ENCODE assay signal across 20 mouse cellular contexts in the genomic region with DNA sequence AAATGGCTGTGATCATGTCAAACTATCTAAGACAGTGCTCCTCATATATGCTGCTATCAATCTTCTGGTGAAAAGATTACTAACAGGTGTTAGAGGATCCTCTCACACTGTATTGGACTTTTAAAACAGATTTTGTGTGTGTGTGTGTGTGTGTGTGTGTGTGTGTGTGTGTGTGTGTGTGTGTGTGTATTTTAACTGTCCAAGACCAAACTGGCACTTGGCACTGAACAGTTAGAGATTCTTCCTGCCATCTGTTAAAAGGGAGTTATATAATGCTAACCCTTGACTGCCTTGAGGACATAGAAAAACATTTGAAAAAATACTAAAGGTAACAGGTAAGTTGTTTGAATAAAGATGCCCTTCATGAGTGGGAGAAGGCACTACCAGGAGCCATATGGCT. TPM values are rescaled to one million over a fixed set of nuclear protein-coding genes. Genes with fewer than 3 reads are reported as not detected.
"Had no signal": no experiment of that assay in that cellular context is flagged by ENCODE, and none has a peak within 500 bp of the region (broad histone marks: within the 10 kb centered on the region; RNA-seq: fewer than 3 reads in every experiment).

No protein-coding gene starts in this region.

- H3K4me1 ChIP-seq: midbrain, embryonic 12.5 days; neural tube, embryonic 13.5 days; neural tube, embryonic 15.5 days had no signal

- H3K4me3 ChIP-seq: midbrain, embryonic 10.5 days; midbrain, embryonic 12.5 days; myocyte; neural tube, embryonic 13.5 days; neural tube, embryonic 15.5 days had no signal

- H3K27ac ChIP-seq: midbrain, embryonic 10.5 days; midbrain, embryonic 12.5 days; neural tube, embryonic 13.5 days; neural tube, embryonic 15.5 days had no signal

- H3K27me3 ChIP-seq: midbrain, embryonic 12.5 days; neural tube, embryonic 13.5 days; neural tube, embryonic 15.5 days had no signal

- H3K36me3 ChIP-seq: midbrain, embryonic 10.5 days; midbrain, embryonic 12.5 days; neural tube, embryonic 13.5 days; neural tube, embryonic 15.5 days had no signal

- ATAC-seq: midbrain, embryonic 16.5 days had no signal

- DNase-seq: lung, embryonic 14.5 days; lung, postnatal 10 days; lung, postnatal 4 days; midbrain, embryonic 14.5 days; retina, postnatal 1 day; right cerebral cortex, adult 18-20 months; right cerebral cortex, postnatal 25 days; right cerebral cortex, postnatal 4 days; spleen, adult 18-20 months; thymus, adult 18-20 months; thymus, postnatal 14 days; thymus, postnatal 36 days had no signal

- H3K9me3 ChIP-seq: midbrain, embryonic 10.5 days; midbrain, embryonic 12.5 days; neural tube, embryonic 13.5 days; neural tube, embryonic 15.5 days had no signal

RNA-seq across cellular contexts. Expression of a gene that starts 15.7 kb away (rescaled TPM):
- total RNA-seq: megakaryocyte, adult 5-6 weeks; megakaryocyte-erythroid progenitor cell, adult 5-6 weeks had no signal
